Mouse (Mus musculus) embryo, embryonic 9.5 days (tissue): Measurements from ENCODE around the gene Scnm1.
"Not testable (repeated sequence)": the region's sequence is repeated elsewhere in the genome, so short reads cannot be mapped to it uniquely, and the experiment has no call there.

Experiments
- DNase-seq: peaks from one replicate; pipeline ENCODE4 v3.0.0-alpha.2; 2017; ENCODE audit errors: extremely low spot score

Scnm1 gene

GRCm38 (mm10) chr3:95107308-95107707, 26.5 kb downstream of the Scnm1 start:
- not testable (repeated sequence) for DNase-seq

GRCm38 (mm10) chr3:95106338-95107117, 27.3 kb downstream of the Scnm1 start, which contains the start of gene Pip5k1a:
TSS of gene Pip5k1a (minus strand) at chr3:95106930.
- peak; percentile 96 for DNase-seq

- no peak for DNase-seq
These were observed 28.0 kb downstream of the Scnm1 start for GRCm38 (mm10) chr3:95105586-95106337.

GRCm38 (mm10) chr3:95105121-95105520, 28.7 kb downstream of the Scnm1 start:
- DNase-seq, result no peak

- DNase-seq, result no peak
These were observed 33.0 kb downstream of the Scnm1 start for GRCm38 (mm10) chr3:95100854-95101253.

- no peak for DNase-seq
These were observed 45.7 kb downstream of the Scnm1 start for GRCm38 (mm10) chr3:95088071-95088470.
